Comparison of ENCODE assay signal across 7 mouse cellular contexts in genomic region chr2:180745248-180745927, GRCm38 (mm10). TPM values are rescaled to one million over a fixed set of nuclear protein-coding genes. Genes with fewer than 3 reads are reported as not detected.
DNase-seq lines count a peak whose midpoint lies in the region; ATAC-seq and TF ChIP-seq lines count a peak whose summit lies in the region.

No protein-coding gene starts in this region.

- TF ChIP-seq POLR2A in kidney, adult 2 months (IDR thresholded peaks at IDR 0.05; ENCODE audit: low read depth, low read length): no peak

- H3K4me2 ChIP-seq in limb, embryonic 11.5 days (ENCODE audit: low read depth, severe bottlenecking): no peak overlapping the region
- H3K4me2 ChIP-seq in midbrain, embryonic 16.5 days (ENCODE audit: low read length): no peak overlapping the region

- no peak overlapping the region for H3K9ac ChIP-seq in limb, embryonic 11.5 days (ENCODE audit: low read length)
- H3K9ac ChIP-seq in midbrain, embryonic 16.5 days (ENCODE audit: low read depth, low read length): no peak overlapping the region

- no peaks in the 10 kb centered on the region for H3K27me3 ChIP-seq in kidney, adult 2 months (replicated peaks; ENCODE audit: control insufficient read depth, insufficient read depth, low read length)
- H3K27me3 ChIP-seq in limb, embryonic 11.5 days (ENCODE audit: control insufficient read depth, insufficient read depth, low read length): no peaks in the 10 kb centered on the region
- H3K27me3 ChIP-seq in midbrain, embryonic 16.5 days (ENCODE audit: control insufficient read depth, insufficient read depth, low read depth, low read length): no peaks in the 10 kb centered on the region

- H3K36me3 ChIP-seq in kidney, adult 2 months (ENCODE audit: control insufficient read depth, insufficient read depth, low read length): no peaks in the 10 kb centered on the region
- H3K36me3 ChIP-seq in limb, embryonic 11.5 days (ENCODE audit: control insufficient read depth, insufficient read depth, low read length): no peaks in the 10 kb centered on the region
- no peaks in the 10 kb centered on the region for H3K36me3 ChIP-seq in midbrain, embryonic 16.5 days (ENCODE audit: control insufficient read depth, insufficient read depth, low read length)

- WGBS in kidney, adult 2 months: 31% methylated on average over 17 of the region's 17 CpGs
- 37% methylated on average over 17 of the region's 17 CpGs for WGBS in limb, embryonic 11.5 days
- 37% methylated on average over 17 of the region's 17 CpGs for WGBS in midbrain, embryonic 16.5 days

- no peak overlapping the region for H3K27ac ChIP-seq in kidney, adult 2 months (ENCODE audit: insufficient read depth, low read depth, low read length)
- no peak overlapping the region for H3K27ac ChIP-seq in limb, embryonic 11.5 days (replicated peaks; ENCODE audit: low read depth, low read length)
- no peak overlapping the region for H3K27ac ChIP-seq in midbrain, embryonic 16.5 days (ENCODE audit: low read length)

- peak; percentile 88 for DNase-seq in adrenal gland, postnatal 10 days
- peak; percentile 84 for DNase-seq in embryo, embryonic 9.5 days (ENCODE audit: extremely low spot score)
- DNase-seq in gastrocnemius, postnatal 4 days (ENCODE audit: low spot score in 2 of 2): peak; percentile 73 to 84
- peak; percentile 87 for DNase-seq in kidney, adult 2 months
- peak; percentile 93 for DNase-seq in limb, embryonic 11.5 days (ENCODE audit: low spot score)
- DNase-seq in spleen, postnatal 10 days (ENCODE audit: low spot score in 2 of 2): peak; percentile 84 to 91

- H3K4me3 ChIP-seq in kidney, adult 2 months (ENCODE audit: insufficient read depth, low read depth, low read length): no peak overlapping the region
- no peak overlapping the region for H3K4me3 ChIP-seq in limb, embryonic 11.5 days (ENCODE audit: low read depth, low read length)
- no peak overlapping the region for H3K4me3 ChIP-seq in midbrain, embryonic 16.5 days (ENCODE audit: low read depth, low read length)

- peak; percentile 100; the same call in 1 of the 2 replicates for TF ChIP-seq CTCF in kidney, adult 2 months (conservative IDR thresholded peaks at IDR 0.05; ENCODE audit: insufficient read depth, insufficient read length, low read depth, low read length)

- no peaks in the 10 kb centered on the region for H3K4me1 ChIP-seq in kidney, adult 2 months (ENCODE audit: control insufficient read depth, insufficient read depth, low read length)
- no peaks in the 10 kb centered on the region for H3K4me1 ChIP-seq in limb, embryonic 11.5 days (ENCODE audit: control insufficient read depth, insufficient read depth, low read length)
- H3K4me1 ChIP-seq in midbrain, embryonic 16.5 days (ENCODE audit: control insufficient read depth, insufficient read depth, low read length): peaks cover 2% of the 10 kb centered on the region

- ATAC-seq in limb, embryonic 11.5 days (ENCODE audit: insufficient number of reproducible peaks, low FRiP score, low TSS enrichment, low read depth): 0 out of 2 replicates have a peak, but pooled peaks have one; percentile 35
- ATAC-seq in midbrain, embryonic 16.5 days: peak; percentile 67

- no peaks in the 10 kb centered on the region for H3K9me3 ChIP-seq in limb, embryonic 11.5 days (ENCODE audit: control insufficient read depth, low read length)
- H3K9me3 ChIP-seq in midbrain, embryonic 16.5 days (replicated peaks; ENCODE audit: control insufficient read depth, low read length, poor library complexity, severe bottlenecking): no peaks in the 10 kb centered on the region

RNA-seq across cellular contexts. Expression of gene Slc17a9, which starts 20.3 kb away (rescaled TPM):
- total RNA-seq in adrenal gland, postnatal 10 days (2021): 1 to 10 TPM; 1.6 to 2.2 TPM
- under 1 TPM; 0.73 to 0.93 TPM for total RNA-seq in gastrocnemius, postnatal 4 days (2021)
- polyA plus RNA-seq in kidney, adult 2 months (2012; rRNA removed): 1.9 and 3.0 TPM in 2 replicates
- polyA plus RNA-seq in limb, embryonic 11.5 days (2014; fragmentation: Nextera tagmentation; extraction: Ambion mirVana): 0.09 and 0.45 TPM in 2 replicates
- 0.11 and 0.24 TPM in 2 replicates for polyA plus RNA-seq in midbrain, embryonic 16.5 days (2015; fragmentation: Nextera tagmentation; extraction: Ambion mirVana)

RNA-seq across cellular contexts. Expression of gene Bhlhe23, which starts 31.3 kb away (rescaled TPM):
- not detected for total RNA-seq in adrenal gland, postnatal 10 days (2021)
- total RNA-seq in gastrocnemius, postnatal 4 days (2021): not detected
- not detected in 2 replicates for polyA plus RNA-seq in kidney, adult 2 months (2012; rRNA removed)
- not detected in 2 replicates for polyA plus RNA-seq in limb, embryonic 11.5 days (2014; fragmentation: Nextera tagmentation; extraction: Ambion mirVana)
- polyA plus RNA-seq in midbrain, embryonic 16.5 days (2015; fragmentation: Nextera tagmentation; extraction: Ambion mirVana): 10.1 and 10.4 TPM in 2 replicates

RNA-seq across cellular contexts. Expression of gene Gid8, which starts 35.5 kb away (rescaled TPM):
- total RNA-seq in adrenal gland, postnatal 10 days (2021): 10 to 100 TPM; 61.8 to 71.6 TPM
- 10 to 100 TPM; 55.3 to 63.3 TPM for total RNA-seq in gastrocnemius, postnatal 4 days (2021)
- 33.3 and 35.4 TPM in 2 replicates for polyA plus RNA-seq in kidney, adult 2 months (2012; rRNA removed)
- 64.9 and 65.6 TPM in 2 replicates for polyA plus RNA-seq in limb, embryonic 11.5 days (2014; fragmentation: Nextera tagmentation; extraction: Ambion mirVana)
- polyA plus RNA-seq in midbrain, embryonic 16.5 days (2015; fragmentation: Nextera tagmentation; extraction: Ambion mirVana): 55.1 and 57.1 TPM in 2 replicates

RNA-seq across cellular contexts. Expression of gene Dido1, which starts 35.6 kb away (rescaled TPM):
- total RNA-seq in adrenal gland, postnatal 10 days (2021): 10 to 100 TPM; 41.1 to 55.9 TPM
- 10 to 100 TPM; 37.9 to 41.3 TPM for total RNA-seq in gastrocnemius, postnatal 4 days (2021)
- 13.2 and 13.4 TPM in 2 replicates for polyA plus RNA-seq in kidney, adult 2 months (2012; rRNA removed)
- polyA plus RNA-seq in limb, embryonic 11.5 days (2014; fragmentation: Nextera tagmentation; extraction: Ambion mirVana): 30.0 and 34.9 TPM in 2 replicates
- 23.9 and 26.8 TPM in 2 replicates for polyA plus RNA-seq in midbrain, embryonic 16.5 days (2015; fragmentation: Nextera tagmentation; extraction: Ambion mirVana)

Comparison
In these comparisons a context has a peak if more than half of its experiments do, and no peak if none do; other contexts are left out.
1. RNA of gene Bhlhe23, which starts 31.3 kb away (polyA plus RNA-seq): 10.1 to 10.4 TPM in midbrain, embryonic 16.5 days; not detected in limb, embryonic 11.5 days and not detected in kidney, adult 2 months; every median in the first group is over 10 times any median in the second.
2. Peak in every context shown above with its lines, with median percentiles within 50 percentile points of each other: DNase-seq.